In genomic region chr12:119303618-119304017, GRCm38 (mm10) we compare ENCODE assay signal across 17 mouse cellular contexts. TPM values are rescaled to one million over a fixed set of nuclear protein-coding genes. Genes with fewer than 3 reads are reported as not detected.
"Had no signal": no experiment of that assay in that cellular context is flagged by ENCODE, and none has a peak within 500 bp of the region (broad histone marks: within the 10 kb centered on the region; RNA-seq: fewer than 3 reads in every experiment).

No protein-coding gene starts in this region.

- H3K4me3 ChIP-seq: liver, embryonic 15.5 days; midbrain, embryonic 13.5 days; midbrain, embryonic 15.5 days; neural tube, embryonic 12.5 days had no signal

- H3K9me3 ChIP-seq: liver, embryonic 15.5 days; midbrain, embryonic 13.5 days; midbrain, embryonic 15.5 days; neural tube, embryonic 12.5 days had no signal

- ATAC-seq: midbrain, embryonic 13.5 days; midbrain, embryonic 15.5 days had no signal

- H3K4me2 ChIP-seq: liver, embryonic 15.5 days; lung, embryonic 14.5 days; midbrain, embryonic 11.5 days; midbrain, embryonic 13.5 days; midbrain, embryonic 15.5 days; neural tube, embryonic 12.5 days had no signal

- H3K27me3 ChIP-seq: liver, embryonic 15.5 days; midbrain, embryonic 13.5 days; midbrain, embryonic 15.5 days; neural tube, embryonic 12.5 days had no signal

- H3K9ac ChIP-seq: liver, embryonic 15.5 days; lung, embryonic 14.5 days; midbrain, embryonic 13.5 days; midbrain, embryonic 15.5 days; neural tube, embryonic 12.5 days had no signal

- DNase-seq: lung, adult 18-20 months; lung, embryonic 14.5 days; lung, postnatal 10 days; lung, postnatal 4 days; right cerebral cortex, postnatal 14 days; thymus, adult 2 months; thymus, postnatal 25 days; thymus, postnatal 4 days had no signal

- H3K27ac ChIP-seq: liver, embryonic 15.5 days; midbrain, embryonic 13.5 days; midbrain, embryonic 15.5 days; neural tube, embryonic 12.5 days had no signal

- H3K4me1 ChIP-seq: liver, embryonic 15.5 days; midbrain, embryonic 13.5 days; midbrain, embryonic 15.5 days; neural tube, embryonic 12.5 days had no signal

- H3K36me3 ChIP-seq: liver, embryonic 15.5 days; midbrain, embryonic 13.5 days; midbrain, embryonic 15.5 days; neural tube, embryonic 12.5 days had no signal

RNA-seq across cellular contexts. Expression of gene Macc1, which starts 10.5 kb away (rescaled TPM):
- polyA plus RNA-seq: liver, adult 2 months; midbrain, postnatal 0 days; neural tube, embryonic 14.5 days; spleen, adult 2 months had no signal
